Mouse (Mus musculus) heart, postnatal 0 days (tissue): Measurements from ENCODE around the gene Gse1. TPM values are rescaled to one million over a fixed set of nuclear protein-coding genes. Genes with fewer than 3 reads are reported as not detected.

Source experiments
- ATAC-seq: fragments of 200-750 bp; cut with Nextera tagmentation; 2 replicates; pipeline ENCODE4 v1.8.0; 2017; ENCODE audit warnings: low read depth, moderate number of reproducible peaks, moderate library complexity; ENCODE audit not compliant: insufficient read depth
- DNase-seq: peaks from one replicate; pipeline ENCODE4 v3.0.0-alpha.2; 2016; ENCODE audit warnings: low spot score
- H3K27ac ChIP-seq: fragments of 300-500 bp; sonication (generic); 2 replicates; pipeline ENCODE4 v1.5.1; 2014; ENCODE audit warnings: low read depth, mild to moderate bottlenecking
- H3K27me3 ChIP-seq: fragments of 300-500 bp; sonication (generic); 2 replicates; pipeline ENCODE4 v1.6.1; 2014; ENCODE audit warnings: low read length, mixed read lengths; ENCODE audit not compliant: control insufficient read depth, insufficient read depth
- H3K36me3 ChIP-seq: fragments of 300-500 bp; sonication (generic); replicated peaks from 2 replicates; pipeline ENCODE4 v1.6.1; 2014; ENCODE audit warnings: low read length, mixed read lengths; ENCODE audit not compliant: control insufficient read depth, insufficient read depth
- H3K4me1 ChIP-seq: fragments of 300-500 bp; sonication (generic); 2 replicates; pipeline ENCODE4 v1.6.1; 2014; ENCODE audit warnings: antibody characterized with exemption; ENCODE audit not compliant: control insufficient read depth, insufficient read depth
- H3K4me2 ChIP-seq: fragments of 300-500 bp; sonication (generic); 2 replicates; pipeline ENCODE4 v1.6.1; 2014; ENCODE audit warnings: low read depth, mild to moderate bottlenecking, low read length, moderate library complexity
- H3K4me3 ChIP-seq: fragments of 300-500 bp; sonication (generic); 2 replicates; pipeline ENCODE4 v1.5.1; 2014; ENCODE audit warnings: low read depth, low read length
- H3K9ac ChIP-seq: fragments of 300-500 bp; sonication (generic); replicated peaks from 2 replicates; pipeline ENCODE4 v1.6.1; 2014; ENCODE audit warnings: low read depth, low read length, mixed read lengths
- H3K9me3 ChIP-seq: fragments of 300-500 bp; sonication (generic); replicated peaks from 2 replicates; pipeline ENCODE4 v1.6.1; 2016; ENCODE audit warnings: low read length; ENCODE audit not compliant: control insufficient read depth
- CTCF ChIP-seq: IDR thresholded peaks from 2 replicates; pipeline ENCODE4 v1.5.1; 2016; ENCODE audit warnings: antibody characterized with exemption, control low read depth, low read depth
- EP300 ChIP-seq: IDR thresholded peaks from 2 replicates; pipeline ENCODE4 v1.6.1; 2016; ENCODE audit warnings: antibody characterized with exemption, low read depth
- WGBS: fragments of 180-500 bp; shearing (Covaris S2); extraction: QIAGEN DNeasy Blood & Tissue Kit; methylation state at CpG from one replicate; pipeline ENCODE4 v1.1.7; 2014; 5-methylcytosine and 5-hydroxymethylcytosine counted together
- polyA plus RNA-seq: library from polyadenylated mRNA; unstranded; fragments of >200 nt; fragmentation: Nextera tagmentation; extraction: Ambion mirVana; gene quantifications from 2 replicates; pipeline ENCODE4 v1.2.1, GENCODE M21; 2015
- total RNA-seq: library from RNA; depleted of rRNA; stranded (reverse); fragments of >200 nt; gene quantifications from 2 replicates; pipeline ENCODE4 v1.2.3, GENCODE M21; 2014; ENCODE audit warnings: low replicate concordance

The Gse1 gene
- total and polyA plus RNA-seq, 2 experiments from 2014 or later = 5.4 to 18.7 TPM

DNA sequence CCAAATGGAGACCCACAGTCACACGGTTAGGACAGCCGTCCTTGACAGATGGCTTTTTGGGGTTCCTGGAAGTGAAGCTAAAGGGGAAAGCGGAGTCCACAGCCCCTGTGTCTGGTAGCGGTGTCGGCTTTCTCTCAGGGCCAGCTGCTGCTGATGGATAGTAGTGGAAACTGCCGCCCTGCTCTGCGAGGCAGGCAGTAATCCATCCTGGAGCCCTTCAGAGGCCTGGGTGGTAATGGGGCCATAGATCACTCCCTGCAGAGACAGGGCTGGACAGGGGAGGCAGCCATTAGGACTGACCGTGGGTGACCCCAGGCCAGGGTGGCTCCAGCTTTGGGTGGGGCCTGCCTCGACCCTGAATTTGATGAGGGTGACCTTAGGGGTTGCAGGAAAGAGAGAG, 146.3 kb downstream of the Gse1 start:
- TF ChIP-seq CTCF (no peak), EP300 (no peak)
- Histone ChIP-seq H3K4me3 (no peak overlapping the region), H3K9me3 (no peaks in the 10 kb centered on the region), H3K36me3 (no peaks in the 10 kb centered on the region), H3K27ac (no peak overlapping the region), H3K27me3 (no peaks in the 10 kb centered on the region), H3K9ac (no peak overlapping the region), H3K4me1 (peaks cover 73% of the 10 kb centered on the region), H3K4me2 (no peak overlapping the region)
- 69% methylated on average over 9 of the region's 9 CpGs for WGBS
- DNase-seq = no peak
- no peak for ATAC-seq

GRCm38 (mm10) chr8:120375170-120375569, 146.9 kb downstream of the Gse1 start:
- Histone ChIP-seq H3K4me3 (no peak overlapping the region), H3K9ac (no peak overlapping the region), H3K27ac (no peak overlapping the region), H3K4me1 (peaks cover 67% of the 10 kb centered on the region), H3K9me3 (no peaks in the 10 kb centered on the region), H3K36me3 (no peaks in the 10 kb centered on the region), H3K4me2 (no peak overlapping the region), H3K27me3 (no peaks in the 10 kb centered on the region)
- no peak for ATAC-seq
- no peak for TF ChIP-seq CTCF
- TF ChIP-seq EP300 = no peak
- WGBS = 66% methylated on average over 5 of the region's 5 CpGs
- DNase-seq = no peak

GRCm38 (mm10) chr8:120376215-120376614, 148.0 kb downstream of the Gse1 start:
- Histone ChIP-seq H3K4me3 (no peak overlapping the region), H3K36me3 (no peaks in the 10 kb centered on the region), H3K27me3 (no peaks in the 10 kb centered on the region), H3K4me2 (no peak overlapping the region), H3K27ac (no peak overlapping the region), H3K9ac (no peak overlapping the region), H3K4me1 (peaks cover 64% of the 10 kb centered on the region), H3K9me3 (no peaks in the 10 kb centered on the region)
- DNase-seq (no peak), ATAC-seq (no peak)
- 86% methylated on average over 4 of the region's 4 CpGs for WGBS
- no peak for TF ChIP-seq EP300
- TF ChIP-seq CTCF = no peak

- WGBS = 60% methylated on average over 22 of the region's 22 CpGs
- no peaks in the 10 kb centered on the region for H3K9me3 ChIP-seq
- no peak overlapping the region for H3K4me3 ChIP-seq
- ATAC-seq = no peak
- H3K4me2 ChIP-seq = no peak overlapping the region
- H3K27me3 ChIP-seq = no peaks in the 10 kb centered on the region
- no peaks in the 10 kb centered on the region for H3K36me3 ChIP-seq
- no peak overlapping the region for H3K9ac ChIP-seq
- no peak for DNase-seq
- H3K4me1 ChIP-seq = peaks cover 65% of the 10 kb centered on the region
- TF ChIP-seq EP300 (no peak), CTCF (no peak)
- H3K27ac ChIP-seq = no peak overlapping the region
Measured at GRCm38 (mm10) chr8:120376847-120377802, 148.9 kb downstream of the Gse1 start.

GRCm38 (mm10) chr8:120377803-120378189, 149.5 kb downstream of the Gse1 start:
- Histone ChIP-seq H3K9me3 (no peaks in the 10 kb centered on the region), H3K4me1 (peaks cover 64% of the 10 kb centered on the region), H3K27ac (no peak overlapping the region), H3K9ac (no peak overlapping the region), H3K4me2 (no peak overlapping the region), H3K36me3 (no peaks in the 10 kb centered on the region), H3K27me3 (no peaks in the 10 kb centered on the region), H3K4me3 (no peak overlapping the region)
- no peak for DNase-seq
- no peak for ATAC-seq
- TF ChIP-seq EP300 (no peak), CTCF (no peak)
- WGBS = 76% methylated on average over 7 of the region's 7 CpGs
